Mouse (Mus musculus): ENCODE measurements around the gene Bst1. TPM values are rescaled to one million over a fixed set of nuclear protein-coding genes. Genes with fewer than 3 reads are reported as not detected.

The Bst1 gene
- total and polyA plus RNA-seq, 3 experiments, result not detected

- TF ChIP-seq MEF2A (IDR thresholded peaks at IDR 0.05; ENCODE audit: extremely low read depth, insufficient replicate concordance, low read depth, low read length, poor library complexity, severe bottlenecking) (no peak), MYB (IDR thresholded peaks at IDR 0.05; ENCODE audit: low read depth, low read length) (no peak), TAL1 (IDR thresholded peaks at IDR 0.05; ENCODE audit: low read length) (no peak)
- DNase-seq (ENCODE audit: low read depth, low spot score), result no peak
These were observed 8.7 kb downstream of the Bst1 start for GRCm38 (mm10) chr5:43827366-43827765.

GRCm38 (mm10) chr5:43836590-43836989 lies 17.9 kb downstream of the Bst1 start:
- peaks cover 0 to 2% of the 10 kb centered on the region in 2 experiments; a peak in 1 of 4 replicates for H3K4me1 ChIP-seq (ENCODE audit: control insufficient read depth in 1 of 2, insufficient read depth in 2 of 2, low read length in 2 of 2)
- no peak overlapping the region for H3K9ac ChIP-seq (ENCODE audit: control insufficient read depth, low read depth, low read length, poor library complexity, severe bottlenecking)
- no peaks in the 10 kb centered on the region for H3K27me3 ChIP-seq (ENCODE audit: control insufficient read depth in 1 of 2, insufficient read depth in 2 of 2, low read length in 2 of 2)
- H3K27ac ChIP-seq (ENCODE audit: control insufficient read depth, low read depth, low read length), result no peak overlapping the region
- peak in 2 of 3 experiments; percentile 7 to 43; a peak in 2 of 6 replicates for TF ChIP-seq CTCF (IDR thresholded peaks at IDR 0.05 in 2 of 3, conservative IDR thresholded peaks at IDR 0.05 in 1 of 3; ENCODE audit: control insufficient read depth in 1 of 3, insufficient read depth in 1 of 3, low read depth in 2 of 3, low read length in 3 of 3, poor library complexity in 1 of 3, severe bottlenecking in 1 of 3)
- TF ChIP-seq GABPA (IDR thresholded peaks at IDR 0.05; ENCODE audit: low read depth, low read length), result no peak
- peak; percentile 9; the same call in 1 of the 2 replicates for TF ChIP-seq RAD21 (IDR thresholded peaks at IDR 0.05; ENCODE audit: low read depth, low read length)
- TF ChIP-seq POLR2AphosphoS2 (IDR thresholded peaks at IDR 0.05; ENCODE audit: low read length), result no peak
- TF ChIP-seq SMC3 (IDR thresholded peaks at IDR 0.05; ENCODE audit: low read depth, low read length), result peak; percentile 39
- TF ChIP-seq CHD2 (IDR thresholded peaks at IDR 0.05; ENCODE audit: low read length), result no peak
- no peaks in the 10 kb centered on the region for H3K79me2 ChIP-seq (ENCODE audit: control insufficient read depth, insufficient read depth, low read length, poor library complexity)
- no peak for DNase-seq (ENCODE audit: low read depth, low spot score)
- no peaks in the 10 kb centered on the region; a peak in 1 of 4 replicates for H3K36me3 ChIP-seq (ENCODE audit: control insufficient read depth in 1 of 2, insufficient read depth in 2 of 2, low read length in 2 of 2)
- no peak overlapping the region for H3K4me3 ChIP-seq (ENCODE audit: control insufficient read depth in 1 of 2, insufficient read depth in 1 of 2, low read depth in 2 of 2, low read length in 2 of 2)
- no peaks in the 10 kb centered on the region for H3K9me3 ChIP-seq (replicated peaks; ENCODE audit: insufficient read depth, low read length)

More at GRCm38 (mm10) chr5:43827366-43827765, 8.7 kb downstream of the Bst1 start:
- H3K36me3 ChIP-seq (ENCODE audit: control insufficient read depth in 1 of 2, insufficient read depth in 2 of 2, low read length in 2 of 2), result no peaks in the 10 kb centered on the region
- no peak overlapping the region for H3K9ac ChIP-seq (ENCODE audit: control insufficient read depth, low read depth, low read length, poor library complexity, severe bottlenecking)
- H3K4me3 ChIP-seq (ENCODE audit: control insufficient read depth in 1 of 2, insufficient read depth in 1 of 2, low read depth in 2 of 2, low read length in 2 of 2), result no peak overlapping the region
- no peaks in the 10 kb centered on the region for H3K4me1 ChIP-seq (ENCODE audit: control insufficient read depth in 1 of 2, insufficient read depth in 2 of 2, low read length in 2 of 2)
- no peaks in the 10 kb centered on the region for H3K79me2 ChIP-seq (ENCODE audit: control insufficient read depth, insufficient read depth, low read length, poor library complexity)
- H3K27ac ChIP-seq (ENCODE audit: control insufficient read depth, low read depth, low read length), result no peak overlapping the region
- H3K9me3 ChIP-seq (replicated peaks; ENCODE audit: insufficient read depth, low read length), result no peaks in the 10 kb centered on the region
- peaks cover 0 to 5% of the 10 kb centered on the region in 2 experiments; a peak in 2 of 4 replicates for H3K27me3 ChIP-seq (ENCODE audit: control insufficient read depth in 1 of 2, insufficient read depth in 2 of 2, low read length in 2 of 2)

- Histone ChIP-seq H3K27me3 (ENCODE audit: control insufficient read depth in 1 of 2, insufficient read depth in 2 of 2, low read length in 2 of 2) (no peaks in the 10 kb centered on the region), H3K27ac (ENCODE audit: control insufficient read depth, low read depth, low read length) (no peak overlapping the region), H3K9me3 (replicated peaks; ENCODE audit: insufficient read depth, low read length) (no peaks in the 10 kb centered on the region), H3K4me3 (ENCODE audit: control insufficient read depth in 1 of 2, insufficient read depth in 1 of 2, low read depth in 2 of 2, low read length in 2 of 2) (no peak overlapping the region), H3K79me2 (ENCODE audit: control insufficient read depth, insufficient read depth, low read length, poor library complexity) (no peaks in the 10 kb centered on the region), H3K9ac (ENCODE audit: control insufficient read depth, low read depth, low read length, poor library complexity, severe bottlenecking) (no peak overlapping the region), H3K36me3 (ENCODE audit: control insufficient read depth in 1 of 2, insufficient read depth in 2 of 2, low read length in 2 of 2) (no peaks in the 10 kb centered on the region; a peak in 1 of 4 replicates), H3K4me1 (ENCODE audit: control insufficient read depth in 1 of 2, insufficient read depth in 2 of 2, low read length in 2 of 2) (peaks cover 0 to 2% of the 10 kb centered on the region in 2 experiments; a peak in 1 of 4 replicates)
- peak; percentile 76 for DNase-seq (ENCODE audit: low read depth, low spot score)
- TF ChIP-seq BHLHE40 (IDR thresholded peaks at IDR 0.05; ENCODE audit: borderline replicate concordance, low read depth, low read length) (no peak), POLR2AphosphoS5 (IDR thresholded peaks at IDR 0.05; ENCODE audit: borderline replicate concordance, low read depth, low read length) (no peak), USF2 (IDR thresholded peaks at IDR 0.05; ENCODE audit: borderline replicate concordance in 1 of 2, insufficient read depth in 1 of 2, low read depth in 1 of 2, low read length in 2 of 2) (no peak), ZKSCAN1 (IDR thresholded peaks at IDR 0.05; ENCODE audit: low read depth, low read length) (no peak), POLR2AphosphoS2 (IDR thresholded peaks at IDR 0.05; ENCODE audit: low read length) (no peak), MAFK (IDR thresholded peaks at IDR 0.05; ENCODE audit: borderline replicate concordance, low read depth, low read length) (no peak), RAD21 (IDR thresholded peaks at IDR 0.05; ENCODE audit: low read depth, low read length) (peak; percentile 62), SIN3A (IDR thresholded peaks at IDR 0.05; ENCODE audit: low read length) (no peak), MAZ (IDR thresholded peaks at IDR 0.05; ENCODE audit: low read depth, low read length) (no peak; the same call in 1 of the 2 replicates), TAL1 (IDR thresholded peaks at IDR 0.05; ENCODE audit: low read length) (no peak), TCF12 (IDR thresholded peaks at IDR 0.05; ENCODE audit: low read depth, low read length) (no peak), EP300 (IDR thresholded peaks at IDR 0.05; ENCODE audit: low read depth in 1 of 2, low read length in 2 of 2) (no peak), ZC3H11A (IDR thresholded peaks at IDR 0.05; ENCODE audit: low read depth, low read length) (peak; percentile 30; the same call in 1 of the 2 replicates), NRF1 (IDR thresholded peaks at IDR 0.05; ENCODE audit: insufficient read depth, low read depth, low read length, poor library complexity, severe bottlenecking) (no peak), MYC (IDR thresholded peaks at IDR 0.05; ENCODE audit: low read depth, low read length) (no peak), USF1 (IDR thresholded peaks at IDR 0.05; ENCODE audit: low read depth, low read length) (no peak), MEF2A (IDR thresholded peaks at IDR 0.05; ENCODE audit: extremely low read depth, insufficient replicate concordance, low read depth, low read length, poor library complexity, severe bottlenecking) (no peak), SMC3 (IDR thresholded peaks at IDR 0.05; ENCODE audit: low read depth, low read length) (peak; percentile 53), MYB (IDR thresholded peaks at IDR 0.05; ENCODE audit: low read depth, low read length) (no peak), CHD1 (IDR thresholded peaks at IDR 0.05; ENCODE audit: low read depth, low read length) (no peak)
These were observed 18.7 kb downstream of the Bst1 start for GRCm38 (mm10) chr5:43837372-43837771.
